Mouse (Mus musculus) C2C12 (cell line): ENCODE data around the gene Samd4b.

Experiments used
- CEBPB ChIP-seq: IDR thresholded peaks from one replicate; pipeline ENCODE4 v1.6.1; 2011; ENCODE audit warnings: low read depth, mild to moderate bottlenecking, control low read depth, moderate library complexity
- CTCF ChIP-seq: IDR thresholded peaks from one replicate; pipeline ENCODE4 v1.5.1; 2011; ENCODE audit not compliant: control insufficient read depth, insufficient read depth, insufficient read length
- FOSL1 ChIP-seq: IDR thresholded peaks from one replicate; pipeline ENCODE4 v1.8.0; 2011; ENCODE audit warnings: mild to moderate bottlenecking, low read length; ENCODE audit not compliant: poor library complexity, insufficient read depth, severe bottlenecking
- MYOD1 ChIP-seq: IDR thresholded peaks from one replicate; pipeline ENCODE4 v1.6.1; 2011; ENCODE audit warnings: low read depth; ENCODE audit not compliant: control insufficient read depth, insufficient read length
- USF1 ChIP-seq: IDR thresholded peaks from one replicate; pipeline ENCODE4 v1.6.1; 2011; ENCODE audit warnings: low read depth, mild to moderate bottlenecking, control low read depth, moderate library complexity

- TF ChIP-seq CTCF (no peak), MYOD1 (no peak), CEBPB (no peak), USF1 (no peak), FOSL1 (no peak)
These were observed 32.5 kb downstream of the Samd4b start for GRCm38 (mm10) chr7:28565407-28565806.
